Mouse (Mus musculus): Measurements from ENCODE around the gene Spz1.
A peak's percentile ranks its signal among the peaks of the same experiment; 100 is the strongest.
"Not testable (repeated sequence)": the region's sequence is repeated elsewhere in the genome, so short reads cannot be mapped to it uniquely, and the experiment has no call there.

The Spz1 gene

DNA sequence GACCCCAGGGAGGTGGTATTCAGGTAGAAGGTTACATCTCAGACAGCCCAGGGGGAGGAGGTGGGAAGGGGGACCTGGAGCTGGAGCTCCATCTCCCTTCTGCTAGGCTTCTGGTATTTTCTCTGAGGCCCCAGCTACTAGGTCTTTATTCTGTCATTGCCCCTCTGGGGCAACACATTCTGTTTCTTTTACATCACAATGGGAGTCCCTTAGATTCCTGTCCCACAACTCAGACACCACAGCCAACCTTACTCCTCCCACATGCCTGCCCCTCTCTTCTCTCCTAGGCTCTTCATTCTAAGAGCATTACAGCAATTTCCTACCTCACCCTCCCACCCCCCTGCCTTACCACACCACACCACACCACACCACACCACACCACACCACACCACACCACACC is at the start of gene Spz1:
Gene Spz1 (minus strand): TSS at position 101 of the 400 bp plus-strand sequence.
- no peak for DNase-seq

DNA sequence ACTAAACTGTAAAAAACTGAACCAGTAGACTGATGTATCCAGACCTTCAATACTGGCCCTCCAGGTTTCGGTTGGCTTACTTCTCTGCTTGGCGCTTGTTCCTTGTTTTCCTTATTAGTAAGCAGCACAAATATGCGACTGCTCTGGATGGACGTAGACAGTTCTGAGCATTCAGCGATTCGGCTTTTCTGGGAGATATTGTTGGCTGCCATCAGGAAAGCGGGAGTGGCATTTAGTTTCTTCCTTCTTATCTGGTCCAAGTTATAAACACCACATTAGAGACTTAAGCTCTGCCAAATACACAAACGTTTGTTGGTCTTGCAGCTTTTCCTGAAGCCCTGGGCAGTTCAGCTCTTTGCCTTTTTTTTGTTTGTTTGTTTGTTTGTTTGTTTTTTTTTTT is 40.5 kb upstream of the Spz1 start:
- no peak for DNase-seq

DNA sequence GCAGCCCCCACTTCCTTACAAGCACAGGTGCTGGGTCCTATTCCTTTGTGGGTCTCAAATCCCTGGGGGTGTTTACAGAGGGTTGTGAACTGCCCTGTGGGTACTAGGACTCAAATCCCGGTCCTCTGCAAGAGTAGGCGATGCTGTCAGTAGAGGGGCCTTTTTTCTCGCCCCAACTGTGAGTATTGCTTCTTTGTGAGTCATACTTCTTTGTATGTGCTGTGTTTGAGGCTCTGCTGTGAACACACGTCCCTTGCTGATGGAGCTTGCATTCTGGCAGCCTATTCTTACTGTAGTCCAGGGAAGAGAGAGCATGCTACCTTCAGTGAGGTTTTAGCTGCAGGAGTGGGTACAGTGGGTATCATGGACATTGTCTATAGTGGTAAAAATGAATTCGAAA is 39.2 kb upstream of the Spz1 start:
- no peak for DNase-seq

DNA sequence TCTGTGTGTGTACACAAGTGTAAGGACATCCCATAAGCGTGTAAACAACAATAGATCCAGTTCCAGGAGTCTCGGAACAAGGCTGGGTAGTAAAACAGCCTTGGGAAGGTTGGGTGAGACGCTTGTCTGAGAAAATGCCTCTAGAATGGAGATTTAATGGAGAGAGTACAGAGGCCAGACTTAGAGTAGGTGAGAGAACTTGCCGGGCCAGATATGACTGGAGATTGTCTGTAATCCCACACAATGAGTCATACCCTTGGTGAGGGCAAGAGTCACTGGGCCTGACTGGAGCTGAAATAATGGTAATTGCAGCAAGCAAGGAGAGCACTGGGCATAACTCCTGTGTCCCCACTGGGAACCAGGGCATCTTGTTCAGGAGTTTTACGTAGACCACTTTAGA is 37.1 kb upstream of the Spz1 start:
- peak in 1 of 2 experiments; percentile 56 for DNase-seq

DNA sequence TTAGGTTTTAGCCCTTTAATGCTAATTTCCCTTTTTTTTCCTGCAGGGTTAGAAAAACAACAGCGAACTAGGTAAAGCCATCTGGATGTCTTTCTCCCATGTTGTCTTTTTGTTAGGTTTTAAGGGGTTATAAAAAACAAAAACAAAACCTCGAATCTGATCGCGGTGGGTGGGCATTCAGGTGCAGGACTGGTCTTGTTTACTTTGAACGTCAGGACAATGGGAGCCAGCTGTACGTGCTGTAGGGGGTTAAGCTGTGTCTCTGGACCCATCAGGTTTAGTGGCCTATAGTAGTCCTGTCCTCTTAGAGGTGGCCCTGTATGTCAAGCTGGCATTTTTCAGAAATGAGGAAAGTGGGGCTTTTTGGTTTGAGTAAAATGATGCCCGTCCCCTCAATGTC is 35.9 kb upstream of the Spz1 start:
- no peak for DNase-seq

DNA sequence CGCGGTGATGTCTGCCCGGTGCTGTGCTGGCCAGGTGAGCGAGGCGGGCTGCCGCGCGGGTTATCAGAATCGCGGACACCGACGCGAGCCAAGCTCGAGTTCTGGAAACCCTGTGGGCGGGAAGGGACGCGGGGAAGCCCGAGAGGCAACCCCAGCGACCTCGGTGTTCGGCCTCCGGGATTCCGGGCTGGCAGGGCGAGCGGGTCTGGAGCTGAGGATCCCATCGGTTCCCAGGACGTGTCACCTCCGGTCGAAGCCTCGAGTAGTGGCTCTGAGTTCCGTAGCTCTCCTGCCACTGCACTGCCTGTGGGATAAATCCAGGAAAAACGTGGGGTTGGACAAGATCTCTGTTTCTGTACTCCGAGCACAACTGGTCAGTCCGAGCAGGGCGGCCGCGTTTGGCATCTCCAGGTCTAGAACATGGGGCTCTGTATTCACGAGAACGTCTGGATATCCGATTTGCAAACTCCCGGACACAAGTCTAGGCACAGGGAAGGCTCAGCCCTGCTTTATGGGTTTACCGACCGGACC is 35.3 kb upstream of the Spz1 start:
- no peak for DNase-seq

DNA sequence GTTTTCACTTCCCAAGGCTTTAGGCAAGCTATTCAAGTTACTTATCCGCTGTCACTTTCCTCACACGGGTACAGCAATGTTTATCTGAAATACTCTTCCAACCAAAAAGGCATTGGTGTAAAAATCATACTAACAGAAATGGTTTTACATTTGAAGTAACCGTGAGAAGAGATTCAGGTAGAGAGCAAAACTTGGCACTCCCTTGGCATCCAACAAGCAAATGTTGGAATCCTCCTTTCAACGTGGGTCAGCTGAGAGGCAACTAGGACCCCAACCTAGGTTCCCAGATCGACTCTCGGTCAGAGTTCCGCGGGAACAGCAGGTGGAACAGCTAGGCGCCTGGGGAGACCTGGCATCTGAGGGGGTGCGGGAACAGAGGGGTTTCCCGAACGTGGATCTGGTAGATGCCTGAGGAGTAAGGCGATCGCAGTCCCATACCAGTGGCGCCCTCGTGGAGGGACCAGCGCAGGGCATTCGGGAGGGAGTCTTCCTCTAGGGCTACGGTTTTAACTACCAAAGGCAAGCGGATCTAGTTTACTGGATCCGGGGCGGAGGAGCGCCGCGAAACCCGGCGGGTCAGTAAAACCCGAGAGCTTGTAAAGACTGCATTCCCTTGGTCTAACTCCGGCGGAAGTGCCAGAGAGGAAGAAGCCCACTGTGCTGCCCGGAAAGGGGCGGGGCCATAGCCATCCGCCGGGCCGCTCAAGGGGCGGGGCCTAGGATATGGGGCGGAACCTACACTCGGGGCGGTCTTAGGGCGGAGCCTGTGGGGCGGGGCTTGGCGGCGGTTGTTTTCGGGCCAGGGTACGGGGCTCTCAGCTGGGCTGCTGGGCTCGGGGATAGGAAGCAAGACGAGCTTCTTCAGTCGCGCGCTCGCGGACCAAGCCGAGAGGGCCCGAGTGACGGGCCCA is 34.6 kb upstream of the Spz1 start, which contains the start of gene Serinc5:
Gene Serinc5 (plus strand): TSS at position 781 of the 911 bp plus-strand sequence.
- peak; percentile 95 to 96 for DNase-seq

DNA sequence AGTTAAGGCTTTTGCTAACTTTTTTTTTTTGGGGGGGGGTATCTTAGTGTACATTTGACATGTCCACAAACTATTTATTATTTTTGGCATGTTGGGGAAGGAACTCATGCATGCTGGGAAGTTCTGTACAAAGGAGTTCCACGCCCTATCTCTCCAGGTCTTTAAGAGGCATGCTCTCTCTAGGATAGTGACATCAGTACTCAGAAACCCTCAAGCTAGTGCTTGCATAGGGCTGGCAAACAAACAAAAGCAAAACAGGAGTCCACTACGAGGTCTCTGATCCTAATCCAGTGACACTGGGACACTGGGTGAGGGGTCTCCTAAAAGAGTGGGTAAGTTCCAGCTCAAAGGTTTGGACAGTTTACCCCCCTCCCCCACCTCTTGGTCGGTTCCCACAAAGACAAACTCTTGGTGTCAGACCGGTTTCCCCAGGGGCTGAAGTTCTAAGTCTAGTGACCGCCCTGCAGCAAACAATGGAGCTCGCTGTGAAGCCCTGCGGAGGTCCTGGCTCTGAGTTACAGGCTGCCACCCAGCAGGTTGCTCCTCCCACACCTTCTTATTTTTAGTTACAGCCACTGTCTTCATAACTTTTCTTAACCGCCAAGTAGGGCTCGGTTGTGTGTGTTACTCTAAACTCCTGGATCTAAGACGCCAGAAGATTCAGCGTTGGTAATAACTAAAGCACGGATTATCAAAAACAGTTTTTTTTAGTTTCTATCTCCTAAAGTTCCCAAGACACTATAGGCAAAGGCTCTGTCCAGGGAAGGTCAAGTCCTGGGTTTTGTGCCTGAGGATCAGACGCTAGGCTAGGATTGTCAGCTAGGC is 33.7 kb upstream of the Spz1 start:
- peak; percentile 63 to 76 for DNase-seq

DNA sequence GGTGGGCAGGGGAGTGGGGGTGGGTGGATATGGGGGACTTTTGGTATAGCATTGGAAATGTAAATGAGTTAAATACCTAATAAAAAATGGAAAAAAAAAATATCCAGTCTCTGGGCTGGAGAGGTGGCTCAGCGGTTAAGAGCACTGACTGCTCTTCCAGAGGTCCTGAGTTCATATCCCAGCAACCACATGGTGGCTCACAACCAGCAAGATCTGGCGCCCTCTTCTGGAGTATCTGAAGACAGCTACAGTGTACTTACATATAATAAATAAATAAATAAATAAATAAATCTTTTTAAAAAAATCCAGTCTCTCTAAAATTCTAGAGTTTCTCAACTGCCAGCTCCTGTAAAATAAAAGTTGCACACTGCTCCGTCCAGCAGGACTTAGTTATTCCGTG is 29.3 kb upstream of the Spz1 start:
- DNase-seq: not testable (repeated sequence)

DNA sequence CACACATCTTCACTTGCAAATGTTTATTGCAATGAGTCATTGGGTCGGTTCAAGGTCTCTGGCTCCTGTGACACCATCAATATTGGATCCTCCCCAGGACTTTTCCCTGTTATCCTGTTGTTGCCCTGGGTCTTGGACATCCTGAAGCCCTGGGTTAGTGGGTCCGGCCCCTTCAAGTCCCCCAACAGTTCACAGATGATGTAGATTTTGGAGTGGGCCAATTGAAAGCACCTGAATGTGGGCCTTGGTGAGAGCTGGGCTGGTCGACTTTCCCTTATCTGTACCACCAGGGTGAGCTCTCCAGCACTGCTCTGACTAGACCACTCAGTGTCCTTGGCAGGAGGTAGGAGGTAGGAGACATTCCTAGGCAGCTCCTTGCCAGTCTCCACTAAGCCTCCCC is 19.5 kb upstream of the Spz1 start:
- DNase-seq: no peak

DNA sequence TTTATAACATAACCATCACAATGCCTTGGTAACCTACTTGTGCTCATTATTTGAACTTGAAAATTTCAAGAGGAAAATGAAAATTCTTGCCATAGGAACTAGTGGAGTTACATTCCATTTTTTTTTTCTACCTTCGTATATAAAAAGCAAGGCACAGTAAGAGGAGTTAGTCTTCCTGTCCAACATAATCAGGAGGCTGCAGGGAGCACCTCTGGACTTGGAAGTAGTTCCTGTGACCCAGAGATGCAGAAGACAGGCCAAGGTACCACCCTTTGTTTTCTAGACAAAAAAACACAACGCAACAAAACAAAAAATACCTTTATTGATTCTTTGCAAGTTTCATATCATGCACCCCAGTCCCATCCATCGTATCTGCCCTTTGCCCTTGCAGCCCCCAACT is 18.9 kb upstream of the Spz1 start:
- DNase-seq: no peak

DNA sequence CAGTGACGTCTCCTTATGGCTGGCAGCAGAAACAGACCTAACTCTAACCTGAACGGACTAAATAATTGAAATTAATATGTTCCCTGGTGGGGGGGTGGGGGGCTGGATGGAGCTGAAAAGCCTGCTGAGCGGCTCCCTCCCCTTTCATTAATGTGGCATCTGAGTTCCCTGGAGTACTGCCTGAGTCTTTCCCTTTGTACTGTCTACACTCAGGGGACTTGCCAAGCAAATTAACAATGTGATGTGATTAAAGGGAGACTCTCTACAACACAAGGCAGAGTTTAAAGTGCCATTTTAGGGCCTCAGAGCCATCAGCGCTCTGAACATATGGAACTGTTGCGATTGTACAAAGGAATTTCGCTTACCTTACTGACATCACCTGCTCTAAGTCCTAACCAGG is 18.5 kb upstream of the Spz1 start:
- DNase-seq: no peak

DNA sequence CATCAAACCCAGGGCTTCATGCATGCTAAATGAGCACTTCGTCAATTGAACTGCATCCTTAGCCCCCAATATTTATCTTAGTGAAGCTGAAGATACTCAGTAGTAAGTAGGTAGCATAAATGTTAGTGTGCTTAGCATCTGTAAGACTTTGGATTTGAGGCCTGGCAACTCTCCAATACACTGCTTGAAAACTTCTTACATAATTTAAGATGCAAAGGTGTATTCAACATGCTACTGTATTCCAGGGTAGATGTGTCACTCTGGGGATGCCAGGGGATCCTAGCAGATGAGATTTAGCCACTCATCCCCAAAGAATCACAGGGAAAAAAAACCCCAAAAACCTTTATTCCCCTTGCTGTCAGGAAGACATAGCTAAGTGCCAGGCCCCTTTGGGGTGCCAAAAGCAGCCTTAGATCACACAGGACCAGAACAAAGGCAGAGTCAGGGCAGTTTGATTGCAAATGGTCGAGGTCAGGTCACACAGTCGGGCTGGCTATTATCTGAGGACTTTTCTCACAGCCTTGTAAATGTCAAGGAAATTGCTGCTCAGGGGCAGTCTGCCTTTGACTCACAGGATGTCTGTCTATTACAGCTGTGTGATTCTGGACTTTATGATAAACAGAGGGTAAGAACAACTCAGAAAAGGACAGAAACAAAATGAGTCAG is 17.9 kb upstream of the Spz1 start:
- DNase-seq: no peak

DNA sequence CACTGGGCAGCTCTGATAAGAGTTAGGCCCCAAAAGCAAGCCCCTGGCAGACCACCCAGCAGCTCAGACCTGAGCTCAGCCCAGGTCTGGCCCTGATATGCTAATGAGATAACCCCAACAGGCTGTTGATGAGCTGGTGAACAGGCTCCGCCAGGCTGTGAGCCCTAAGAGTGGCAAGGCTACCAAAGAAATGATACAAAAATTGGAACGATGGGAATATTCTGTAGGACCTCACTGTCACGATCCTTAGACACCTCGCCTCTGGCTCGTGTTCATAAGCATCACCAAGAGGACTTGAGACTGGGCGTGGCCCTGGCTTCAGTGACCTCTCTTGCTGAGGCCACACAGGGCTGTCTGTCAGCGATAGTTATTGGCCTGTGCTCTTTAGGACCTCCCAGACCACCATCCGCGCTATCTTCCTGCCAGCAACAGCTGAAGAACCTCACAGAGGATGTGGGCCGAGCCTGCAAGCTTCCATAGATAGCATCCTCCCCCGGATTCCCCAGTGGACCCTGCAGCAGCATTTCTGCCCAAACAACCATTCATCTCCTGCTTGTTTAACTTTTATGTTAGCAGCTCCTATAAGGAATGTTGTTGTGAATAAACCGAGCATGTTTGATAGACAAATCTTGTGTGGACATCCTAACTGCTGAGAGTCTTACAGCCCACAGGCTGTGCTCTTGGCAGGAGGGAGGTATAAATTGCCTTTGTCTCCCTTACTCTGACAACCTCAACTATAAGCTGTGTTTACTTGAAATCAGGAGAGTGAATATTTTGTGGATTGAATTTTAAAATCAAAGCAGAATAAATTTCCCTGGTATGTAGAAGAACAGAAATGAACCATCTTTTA is 17.0 kb upstream of the Spz1 start:
- peak in 1 of 2 experiments; percentile 24 for DNase-seq

DNA sequence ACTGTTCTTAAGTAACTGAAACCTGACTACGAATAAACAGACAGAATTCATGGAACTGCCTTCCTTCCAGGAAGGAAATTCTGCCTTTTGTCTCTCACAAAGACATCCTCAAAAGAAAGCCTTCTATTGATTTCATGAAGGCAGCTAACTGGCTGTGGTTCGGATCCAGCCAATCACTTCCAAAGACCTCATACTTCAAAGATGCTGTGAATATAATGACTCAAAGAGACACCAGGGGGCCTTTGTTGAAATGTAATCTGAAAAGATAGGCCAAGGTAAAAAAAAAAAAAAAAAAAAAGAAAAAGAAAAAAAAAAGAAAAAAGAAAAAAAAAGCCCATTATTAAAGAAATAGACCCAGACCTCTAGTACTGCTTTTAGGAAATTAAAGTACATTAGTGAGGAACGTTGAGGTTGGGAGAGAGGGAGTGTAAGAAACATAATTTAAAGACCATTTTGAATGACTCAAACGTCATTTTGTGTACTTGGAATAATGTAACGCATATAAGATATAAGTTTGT is 16.4 kb upstream of the Spz1 start:
- DNase-seq: no peak

DNA sequence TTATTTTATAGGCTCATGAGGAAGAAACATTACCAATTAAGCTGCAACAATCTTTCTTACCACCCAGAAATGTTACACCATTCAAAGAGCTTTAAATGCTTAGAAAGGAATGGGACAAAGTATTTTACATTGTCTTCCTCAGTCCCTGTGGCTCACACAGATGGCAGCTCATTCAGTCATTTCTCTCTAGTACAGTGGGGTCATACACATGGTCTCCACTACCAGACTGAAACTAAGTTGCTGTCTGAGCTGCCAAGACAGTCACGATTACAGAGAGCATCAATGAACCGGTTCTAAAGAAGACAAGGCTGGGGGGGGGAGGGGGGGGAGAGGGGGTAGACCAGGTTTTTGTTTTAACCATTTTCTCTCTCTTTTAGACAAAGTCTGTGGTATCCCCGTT is 15.3 kb upstream of the Spz1 start:
- no peak for DNase-seq

DNA sequence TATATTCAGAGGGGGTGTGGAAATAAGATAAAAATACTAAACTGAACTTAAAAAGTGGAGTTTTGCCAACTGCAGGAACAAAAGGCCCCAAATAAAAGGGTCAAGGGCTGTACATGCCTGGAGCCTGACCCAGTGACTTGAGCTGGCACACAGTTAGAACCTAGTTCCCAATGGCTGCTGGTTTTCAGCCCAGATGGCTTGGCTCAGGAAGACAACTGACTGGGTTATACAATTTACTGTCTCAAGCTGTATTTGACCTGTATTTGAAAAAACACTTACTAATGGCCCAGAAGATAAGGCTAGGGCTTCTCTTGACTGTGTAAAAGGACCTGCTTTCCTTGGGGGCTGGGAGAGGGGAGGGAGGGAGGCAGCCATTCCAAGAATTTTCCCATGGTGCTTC is 13.3 kb upstream of the Spz1 start:
- DNase-seq: peak in 1 of 2 experiments; percentile 20

DNA sequence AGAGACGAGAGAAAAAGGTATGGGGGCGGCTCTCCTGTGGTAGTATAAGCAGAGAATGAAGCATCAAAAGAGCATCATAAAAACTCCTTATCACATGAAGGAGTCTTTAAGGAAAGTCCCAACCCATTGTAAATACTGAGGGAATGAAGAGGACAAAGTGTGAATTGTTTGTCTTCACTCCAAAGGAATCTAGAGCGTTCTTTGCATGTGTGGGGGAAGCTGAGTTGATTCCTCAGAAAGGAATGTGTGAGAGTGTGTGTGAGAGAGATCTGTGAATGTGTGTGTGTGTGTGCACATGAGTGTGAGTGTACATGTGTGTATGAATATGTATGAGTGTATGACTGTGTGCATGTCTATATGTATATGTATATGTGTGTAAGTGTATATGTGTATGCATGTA is 12.7 kb upstream of the Spz1 start:
- DNase-seq: no peak

DNA sequence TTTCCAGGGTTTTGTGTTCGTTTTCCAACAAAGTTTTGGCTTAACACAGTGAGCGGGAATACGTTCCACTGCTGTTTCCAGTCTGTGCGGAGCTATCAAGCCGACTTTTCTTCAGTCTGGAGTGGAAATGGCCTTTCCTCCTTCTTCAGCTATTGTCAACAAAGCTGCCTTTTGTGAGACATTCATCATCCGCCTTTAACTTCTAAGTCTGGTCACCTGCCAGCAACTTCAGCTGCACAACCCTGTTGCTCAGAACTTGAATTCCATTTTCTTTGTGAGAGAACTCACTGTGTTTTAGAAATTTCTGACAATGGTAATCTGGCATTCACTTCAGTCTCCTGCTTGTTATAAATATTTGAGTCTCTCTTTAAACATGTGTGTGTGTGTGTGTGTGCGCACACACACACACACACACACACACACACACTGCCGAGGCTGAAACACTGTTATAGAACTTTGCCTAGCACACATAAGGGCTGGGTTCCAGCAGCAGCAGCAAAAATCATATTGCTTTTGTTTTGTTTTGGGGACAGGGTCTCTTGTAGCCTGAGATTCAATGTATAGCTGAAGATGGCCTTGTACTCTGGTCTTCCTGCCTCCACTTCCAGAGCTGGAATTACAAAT is 8.2 kb upstream of the Spz1 start:
- DNase-seq: peak in 1 of 2 experiments; percentile 22

DNA sequence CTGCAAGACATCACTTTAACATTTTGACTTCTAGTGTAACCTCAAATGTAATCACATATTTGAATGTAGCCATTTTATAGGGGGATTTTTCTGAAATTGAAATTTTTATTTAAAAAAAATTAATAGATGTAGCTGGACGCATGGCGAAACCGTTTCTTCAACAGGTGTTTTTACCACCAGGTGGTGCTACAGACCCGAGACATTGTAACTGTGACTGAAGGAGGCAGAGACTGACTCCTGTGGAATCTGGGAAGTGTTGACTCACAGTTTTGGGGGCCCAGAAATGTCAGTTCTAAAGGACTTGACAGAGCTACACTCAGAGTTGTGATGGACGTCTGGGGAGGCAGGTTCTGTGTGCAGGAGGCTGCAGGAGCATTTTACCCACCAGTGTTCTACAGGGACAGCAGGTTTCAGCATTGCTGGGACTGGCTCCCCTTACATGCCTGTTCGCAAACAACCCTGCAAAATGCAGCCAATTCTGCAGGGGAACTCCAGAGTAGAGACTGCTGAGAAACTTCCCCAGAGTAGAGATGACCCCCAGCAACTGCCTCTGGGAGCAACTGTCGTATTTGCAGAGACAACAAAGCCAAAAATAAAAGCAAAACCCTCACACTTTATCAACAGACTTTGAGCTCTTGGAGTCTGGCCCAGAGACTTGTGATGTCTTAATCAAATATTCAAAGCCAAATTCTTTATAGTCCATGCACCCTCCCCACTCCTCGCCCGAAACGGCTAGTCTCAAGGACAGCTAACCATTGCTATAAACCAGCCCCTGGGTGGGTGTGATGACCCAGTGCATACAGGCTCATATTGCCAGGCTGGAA is 4.5 kb upstream of the Spz1 start:
- DNase-seq: peak; percentile 64 to 77
